Mouse (Mus musculus) heart, embryonic 11.5 days (tissue): ENCODE data around the gene Xpnpep1. TPM values are rescaled to one million over a fixed set of nuclear protein-coding genes. Genes with fewer than 3 reads are reported as not detected.

Experiments
- ATAC-seq: fragments of 200-750 bp; cut with Nextera tagmentation; replicated peaks from 2 replicates; pipeline ENCODE4 v1.8.0; 2017; ENCODE audit warnings: moderate library complexity; ENCODE audit not compliant: insufficient number of reproducible peaks, low FRiP score, low TSS enrichment
- H3K27ac ChIP-seq: fragments of 300-500 bp; sonication (generic); 2 replicates; pipeline ENCODE4 v1.5.1; 2014; ENCODE audit warnings: mild to moderate bottlenecking, low read depth, low read length
- H3K27me3 ChIP-seq: fragments of 300-500 bp; sonication (generic); 2 replicates; pipeline ENCODE4 v1.6.1; 2014; ENCODE audit warnings: mild to moderate bottlenecking, low read length, mixed read lengths; ENCODE audit not compliant: control insufficient read depth, insufficient read depth
- H3K36me3 ChIP-seq: fragments of 300-500 bp; sonication (generic); 2 replicates; pipeline ENCODE4 v1.6.1; 2014; ENCODE audit warnings: mild to moderate bottlenecking, low read length, moderate library complexity, mixed read lengths; ENCODE audit not compliant: control insufficient read depth, insufficient read depth
- H3K4me1 ChIP-seq: fragments of 300-500 bp; sonication (generic); 2 replicates; pipeline ENCODE4 v1.6.1; 2014; ENCODE audit warnings: low read length; ENCODE audit not compliant: control insufficient read depth, insufficient read depth
- H3K4me2 ChIP-seq: fragments of 300-500 bp; sonication (generic); 2 replicates; pipeline ENCODE4 v1.6.1; 2014; ENCODE audit warnings: mild to moderate bottlenecking, moderate library complexity
- H3K4me3 ChIP-seq: fragments of 300-500 bp; sonication (generic); 2 replicates; pipeline ENCODE4 v1.5.1; 2014; ENCODE audit warnings: low read depth, low read length
- H3K9ac ChIP-seq: fragments of 300-500 bp; sonication (generic); 2 replicates; pipeline ENCODE4 v1.6.1; 2014; ENCODE audit warnings: mild to moderate bottlenecking, low read depth, low read length, moderate library complexity
- H3K9me3 ChIP-seq: fragments of 300-500 bp; sonication (generic); replicated peaks from 2 replicates; pipeline ENCODE4 v1.6.1; 2016; ENCODE audit warnings: low read length; ENCODE audit not compliant: control insufficient read depth
- WGBS: fragments of 180-500 bp; shearing (Covaris S2); extraction: QIAGEN DNeasy Blood & Tissue Kit; methylation state at CpG from one replicate; pipeline ENCODE4 v1.1.7; 2014; ENCODE audit not compliant: insufficient replicate concordance; 5-methylcytosine and 5-hydroxymethylcytosine counted together
- polyA plus RNA-seq: library from polyadenylated mRNA; unstranded; fragments of >200 nt; fragmentation: Nextera tagmentation; extraction: Ambion mirVana; gene quantifications from 2 replicates; pipeline ENCODE4 v1.2.1, GENCODE M21; 2014

Xpnpep1 gene
- polyA plus RNA-seq, 1 experiment from 2014 or later, result 180 TPM

DNA sequence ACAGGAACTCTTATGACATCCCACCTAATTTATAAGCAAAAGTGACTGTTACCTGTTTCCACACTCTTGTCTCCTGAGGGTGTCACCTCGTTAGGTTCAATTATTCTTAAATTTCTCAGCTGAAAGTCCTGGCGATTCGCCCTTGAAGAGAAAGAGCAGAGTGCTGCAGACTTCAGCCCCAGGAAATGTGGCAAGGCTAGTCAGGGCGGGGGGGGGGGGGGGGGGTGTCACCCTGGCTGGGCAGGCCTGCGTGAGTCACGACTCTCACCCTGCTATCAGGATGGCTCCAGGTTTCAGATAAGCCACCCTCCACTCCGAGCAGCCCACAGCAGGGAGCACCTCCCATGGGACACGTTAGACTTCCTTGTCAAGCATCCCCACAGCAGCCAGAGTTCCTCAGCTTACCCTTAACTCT lies 8.1 kb downstream of the Xpnpep1 start:
- peaks cover 12% of the 10 kb centered on the region for H3K36me3 ChIP-seq
- ATAC-seq, result peak; percentile 71; the same call in 1 of the 2 replicates
- H3K27ac ChIP-seq, result peak overlapping the region; percentile 62; the same call in 1 of the 2 replicates
- H3K9me3 ChIP-seq, result no peaks in the 10 kb centered on the region
- peak overlapping the region; percentile 6; the same call in 1 of the 2 replicates for H3K4me3 ChIP-seq
- peak overlapping the region; percentile 37; the same call in 1 of the 2 replicates for H3K4me2 ChIP-seq
- no peak overlapping the region for H3K9ac ChIP-seq
- 20% methylated on average over 7 of the region's 8 CpGs for WGBS
- peaks cover 24% of the 10 kb centered on the region for H3K4me1 ChIP-seq
- no peaks in the 10 kb centered on the region for H3K27me3 ChIP-seq

DNA sequence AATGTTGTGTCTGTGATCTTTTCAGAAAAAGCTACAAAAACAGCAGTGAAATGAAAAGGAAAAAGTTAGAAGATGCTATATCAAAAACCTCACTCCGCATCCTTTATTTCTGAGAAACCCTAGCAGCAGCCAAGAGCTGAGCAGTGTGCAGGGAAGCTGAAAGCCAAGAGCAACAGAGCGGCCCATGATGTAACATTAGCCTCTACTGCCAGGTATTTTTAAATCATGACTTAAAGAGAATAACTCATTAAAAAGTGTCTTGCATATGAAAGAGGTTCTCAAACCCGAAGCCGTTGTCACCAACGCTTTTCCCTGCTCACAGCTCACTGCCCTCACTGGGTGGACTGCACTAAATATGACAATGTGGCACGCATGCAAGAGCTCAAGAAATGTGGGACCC lies 9.7 kb downstream of the Xpnpep1 start:
- 97% methylated on average over 6 of the region's 6 CpGs for WGBS
- H3K4me2 ChIP-seq, result no peak overlapping the region
- H3K9ac ChIP-seq, result no peak overlapping the region
- ATAC-seq, result no peak
- H3K4me1 ChIP-seq, result peaks cover 21% of the 10 kb centered on the region
- no peak overlapping the region for H3K4me3 ChIP-seq
- no peaks in the 10 kb centered on the region for H3K9me3 ChIP-seq
- H3K27me3 ChIP-seq, result no peaks in the 10 kb centered on the region
- peaks cover 17% of the 10 kb centered on the region for H3K36me3 ChIP-seq
- H3K27ac ChIP-seq, result no peak overlapping the region

DNA sequence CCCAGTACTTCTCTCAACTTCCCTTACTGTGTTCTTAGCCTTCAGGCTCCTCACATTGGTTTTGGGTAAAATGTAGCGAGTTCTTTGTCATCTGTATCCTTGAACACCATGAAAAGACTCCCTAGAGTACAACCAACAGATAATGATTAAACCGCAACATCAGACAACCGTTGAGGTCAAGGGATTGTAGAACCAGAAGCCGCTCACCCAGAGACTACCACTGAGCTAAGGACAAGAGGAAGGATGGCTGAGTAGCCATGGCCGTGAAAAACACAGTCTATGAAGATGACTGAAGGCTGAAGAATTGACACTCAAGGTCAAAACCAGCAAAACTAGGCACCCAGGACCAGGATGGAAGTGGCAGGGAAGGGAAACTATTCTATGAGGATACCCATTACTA lies 10.3 kb downstream of the Xpnpep1 start:
- H3K36me3 ChIP-seq, result peaks cover 22% of the 10 kb centered on the region
- H3K27me3 ChIP-seq, result no peaks in the 10 kb centered on the region
- WGBS, result 86% methylated on average over 5 of the region's 5 CpGs
- no peak overlapping the region for H3K9ac ChIP-seq
- no peak overlapping the region for H3K4me3 ChIP-seq
- H3K4me2 ChIP-seq, result no peak overlapping the region
- H3K9me3 ChIP-seq, result no peaks in the 10 kb centered on the region
- H3K4me1 ChIP-seq, result peaks cover 21% of the 10 kb centered on the region
- no peak overlapping the region for H3K27ac ChIP-seq
- ATAC-seq, result no peak

DNA sequence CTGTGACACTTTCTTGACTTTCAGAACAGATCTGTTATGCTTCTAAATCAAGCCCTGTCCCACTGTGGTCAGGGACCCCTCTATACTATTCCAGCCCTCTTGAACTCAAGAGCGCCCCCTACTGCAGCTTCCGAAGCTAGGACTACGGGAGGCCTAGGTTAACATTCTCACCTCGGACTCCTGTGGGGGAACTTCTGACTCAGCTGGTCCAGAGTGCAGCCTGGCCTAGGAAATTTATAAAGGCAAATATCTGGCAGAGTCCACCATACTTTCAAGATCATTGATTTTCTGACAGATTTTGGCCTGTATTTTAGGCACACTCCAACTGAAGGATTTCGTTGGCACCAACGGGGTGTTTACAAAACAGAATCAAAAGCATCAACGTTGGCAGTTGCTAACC lies 11.0 kb downstream of the Xpnpep1 start:
- Histone ChIP-seq H3K4me3 (no peak overlapping the region), H3K36me3 (peaks cover 28% of the 10 kb centered on the region), H3K4me2 (no peak overlapping the region), H3K27ac (no peak overlapping the region), H3K9ac (no peak overlapping the region), H3K9me3 (no peaks in the 10 kb centered on the region), H3K27me3 (no peaks in the 10 kb centered on the region), H3K4me1 (peaks cover 25% of the 10 kb centered on the region)
- ATAC-seq, result no peak
- 87% methylated on average over 7 of the region's 7 CpGs for WGBS

DNA sequence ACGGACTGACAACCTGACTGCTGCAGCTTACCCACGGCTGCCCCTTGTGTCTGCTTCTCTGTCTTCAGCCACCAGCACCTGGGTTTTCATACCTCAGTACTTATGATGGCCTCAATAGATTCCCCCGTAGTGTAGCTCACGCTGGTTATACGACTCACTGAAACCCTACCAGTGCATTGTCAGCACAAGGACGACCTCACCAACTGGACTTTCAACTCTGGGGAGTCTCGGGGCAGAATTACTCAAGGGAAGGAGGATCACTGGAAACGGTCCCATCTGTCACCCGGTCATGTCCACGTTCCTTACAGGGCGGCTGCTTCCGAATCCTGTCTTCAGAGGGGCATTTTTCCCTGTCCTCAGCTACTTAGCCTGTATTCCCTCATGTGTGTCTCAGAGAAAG lies 11.8 kb downstream of the Xpnpep1 start:
- Histone ChIP-seq H3K4me2 (no peak overlapping the region), H3K9me3 (no peaks in the 10 kb centered on the region), H3K4me3 (no peak overlapping the region), H3K9ac (no peak overlapping the region), H3K4me1 (peaks cover 26% of the 10 kb centered on the region), H3K27ac (no peak overlapping the region), H3K36me3 (peaks cover 29% of the 10 kb centered on the region), H3K27me3 (no peaks in the 10 kb centered on the region)
- ATAC-seq, result no peak
- WGBS, result 87% methylated on average over 12 of the region's 12 CpGs

DNA sequence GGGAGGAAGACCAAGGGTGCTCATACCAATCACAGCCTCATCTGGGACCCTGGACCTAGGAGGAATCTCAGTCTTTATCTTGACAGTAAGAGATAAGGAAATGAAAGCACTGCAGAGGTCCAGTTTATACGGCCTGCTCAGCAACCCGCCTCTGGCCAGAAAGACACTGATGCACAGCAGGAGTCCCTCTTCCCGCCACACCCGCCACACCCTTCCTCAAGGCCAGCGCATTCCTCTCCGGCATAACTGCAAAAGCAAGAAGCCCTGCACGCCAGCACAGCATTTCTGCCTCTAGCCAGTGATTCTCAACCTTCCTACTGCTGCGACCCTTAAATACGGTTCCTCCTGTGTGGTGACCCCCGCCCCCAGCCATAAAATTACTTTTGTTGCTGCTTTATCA lies 16.8 kb downstream of the Xpnpep1 start:
- Histone ChIP-seq H3K9me3 (no peaks in the 10 kb centered on the region), H3K36me3 (peaks cover 20% of the 10 kb centered on the region), H3K4me1 (peaks cover 35% of the 10 kb centered on the region), H3K27me3 (no peaks in the 10 kb centered on the region), H3K4me3 (no peak overlapping the region), H3K4me2 (no peak overlapping the region), H3K9ac (no peak overlapping the region), H3K27ac (no peak overlapping the region)
- WGBS, result 57% methylated on average over 10 of the region's 10 CpGs
- no peak for ATAC-seq

DNA sequence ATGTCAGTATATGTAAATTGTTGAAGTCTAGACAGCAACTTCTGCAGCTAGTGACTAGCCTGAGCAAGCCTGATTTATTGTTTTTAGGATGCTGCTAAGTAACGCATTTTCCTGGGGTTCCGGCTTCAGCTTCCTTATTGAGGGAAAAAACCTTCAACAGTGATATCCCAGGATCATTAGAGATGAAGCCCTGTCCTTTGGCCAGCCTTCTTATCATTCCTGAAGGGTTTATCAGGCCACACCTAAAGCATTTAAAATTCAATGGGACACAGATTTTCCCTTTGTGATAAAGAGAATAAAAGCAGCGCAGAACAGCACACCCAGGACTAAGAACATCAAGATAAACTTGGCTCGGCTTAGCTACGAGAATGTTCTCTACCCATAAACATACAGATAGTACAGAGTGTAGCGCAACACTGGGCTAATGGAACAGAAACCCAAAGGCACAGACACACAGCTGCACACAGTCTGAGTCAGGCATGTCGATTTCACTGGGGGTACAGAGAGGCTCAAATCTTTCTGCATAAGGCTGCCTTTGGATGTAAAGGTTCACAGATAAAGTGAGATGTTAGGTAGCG lies 17.9 kb downstream of the Xpnpep1 start:
- no peaks in the 10 kb centered on the region for H3K9me3 ChIP-seq
- H3K9ac ChIP-seq, result 0 out of 2 replicates have a peak overlapping the region, but pooled peaks have one; percentile 11
- WGBS, result 61% methylated on average over 8 of the region's 8 CpGs
- H3K27me3 ChIP-seq, result no peaks in the 10 kb centered on the region
- H3K27ac ChIP-seq, result no peak overlapping the region
- peaks cover 46% of the 10 kb centered on the region for H3K4me1 ChIP-seq
- H3K4me3 ChIP-seq, result no peak overlapping the region
- ATAC-seq, result no peak
- H3K4me2 ChIP-seq, result no peak overlapping the region
- H3K36me3 ChIP-seq, result peaks cover 20% of the 10 kb centered on the region

DNA sequence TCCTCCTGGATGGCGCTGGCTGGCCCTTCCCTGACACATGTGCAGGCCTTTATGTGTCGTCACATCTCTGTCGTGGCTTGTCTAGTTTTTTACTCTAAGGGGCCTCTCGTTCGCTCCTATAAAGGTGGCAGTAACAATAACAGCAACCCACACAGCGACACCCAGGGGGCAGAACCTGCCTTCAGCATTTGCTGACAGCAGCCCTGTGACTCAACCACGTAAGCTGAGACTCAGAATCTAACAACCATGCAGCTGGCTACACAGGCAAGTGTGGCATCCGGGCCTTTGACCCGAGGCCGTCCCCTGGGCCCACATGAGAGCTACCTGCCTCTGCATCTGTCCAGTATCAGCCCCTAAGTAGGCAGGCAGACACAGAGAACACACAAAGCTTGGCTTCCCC lies 18.5 kb downstream of the Xpnpep1 start:
- H3K27ac ChIP-seq, result no peak overlapping the region
- no peaks in the 10 kb centered on the region for H3K9me3 ChIP-seq
- H3K4me2 ChIP-seq, result no peak overlapping the region
- 66% methylated on average over 10 of the region's 10 CpGs for WGBS
- H3K27me3 ChIP-seq, result no peaks in the 10 kb centered on the region
- H3K4me1 ChIP-seq, result peaks cover 48% of the 10 kb centered on the region
- H3K9ac ChIP-seq, result no peak overlapping the region
- H3K4me3 ChIP-seq, result no peak overlapping the region
- H3K36me3 ChIP-seq, result peaks cover 20% of the 10 kb centered on the region
- ATAC-seq, result no peak
